Mouse (Mus musculus): ENCODE results near the gene Syngap1.

GRCm38 (mm10) chr17:27005644-27006043 lies 64.6 kb downstream of the Syngap1 start:
- TF ChIP-seq CTCF (IDR thresholded peaks at IDR 0.05; ENCODE audit: borderline replicate concordance, extremely low read depth, insufficient read depth, insufficient read length) (no peak), POLR2A (IDR thresholded peaks at IDR 0.05; ENCODE audit: borderline replicate concordance, extremely low read depth, insufficient read depth, insufficient read length, poor library complexity, severe bottlenecking) (no peak)
